Mouse (Mus musculus) ES-E14 (cell line): ENCODE data around the gene E4f1.

Experiments used
- CHD2 ChIP-seq: IDR thresholded peaks from 2 replicates; pipeline ENCODE4 v1.6.1; 2014; ENCODE audit warnings: mild to moderate bottlenecking, low read depth, low read length, inconsistent platforms
- HCFC1 ChIP-seq: IDR thresholded peaks from 2 replicates; pipeline ENCODE4 v1.6.1; 2012; ENCODE audit warnings: low read length, inconsistent platforms, borderline replicate concordance; ENCODE audit not compliant: insufficient read depth
- MAFK ChIP-seq: IDR thresholded peaks from 2 replicates; pipeline ENCODE4 v1.6.1; 2014; ENCODE audit warnings: mild to moderate bottlenecking, low read depth, low read length, inconsistent platforms; ENCODE audit not compliant: insufficient read depth
- ZC3H11A ChIP-seq: IDR thresholded peaks from 2 replicates; pipeline ENCODE4 v1.6.1; 2012; ENCODE audit warnings: low read depth, mild to moderate bottlenecking, inconsistent platforms, low read length, borderline replicate concordance
- ZNF384 ChIP-seq: IDR thresholded peaks from 2 replicates; pipeline ENCODE4 v1.6.1; 2012; ENCODE audit warnings: low read depth, low read length, inconsistent platforms

GRCm38 (mm10) chr17:24416051-24416652 lies 54.0 kb downstream of the E4f1 start:
- TF ChIP-seq CHD2 (no peak), HCFC1 (no peak), ZNF384 (no peak), MAFK (no peak), ZC3H11A (no peak)
